Mouse (Mus musculus): ENCODE data around the gene Lrrc27.

GRCm38 (mm10) chr7:139285295-139285943 is 72.6 kb downstream of the Lrrc27 start:
- no peak for TF ChIP-seq CTCF (IDR thresholded peaks at IDR 0.05; ENCODE audit: borderline replicate concordance, extremely low read depth, insufficient read depth, insufficient read length)
- no peak for TF ChIP-seq POLR2A (IDR thresholded peaks at IDR 0.05; ENCODE audit: borderline replicate concordance, extremely low read depth, insufficient read depth, insufficient read length, poor library complexity, severe bottlenecking)
